Mouse (Mus musculus) liver, postnatal 0 days (tissue): ENCODE results near the gene Ciz1. TPM values are rescaled to one million over a fixed set of nuclear protein-coding genes. Genes with fewer than 3 reads are reported as not detected.

Experiments
- ATAC-seq: fragments of 200-750 bp; cut with Nextera tagmentation; 2 replicates; pipeline ENCODE4 v1.8.0; 2017; ENCODE audit warnings: mild to moderate bottlenecking, moderate library complexity
- DNase-seq: peaks from one replicate; pipeline ENCODE4 v3.0.0-alpha.2; 2016
- H3K27ac ChIP-seq: fragments of 300-500 bp; sonication (generic); 2 replicates; pipeline ENCODE4 v1.5.1; 2014; ENCODE audit warnings: antibody characterized with exemption, moderate library complexity, mild to moderate bottlenecking, low read depth
- H3K27me3 ChIP-seq: fragments of 300-500 bp; sonication (generic); 2 replicates; pipeline ENCODE4 v1.6.1; 2014; ENCODE audit warnings: low read length, control low read depth, mixed read lengths; ENCODE audit not compliant: insufficient read depth
- H3K36me3 ChIP-seq: fragments of 300-500 bp; sonication (generic); replicated peaks from 2 replicates; pipeline ENCODE4 v1.6.1; 2014; ENCODE audit warnings: mild to moderate bottlenecking, control low read depth, low read length, moderate library complexity, mixed read lengths; ENCODE audit not compliant: insufficient read depth
- H3K4me1 ChIP-seq: fragments of 300-500 bp; sonication (generic); 2 replicates; pipeline ENCODE4 v1.6.1; 2014; ENCODE audit warnings: antibody characterized with exemption, mild to moderate bottlenecking, control low read depth; ENCODE audit not compliant: insufficient read depth
- H3K4me2 ChIP-seq: fragments of 300-500 bp; sonication (generic); 2 replicates; pipeline ENCODE4 v1.6.1; 2014; ENCODE audit warnings: low read depth, mild to moderate bottlenecking, low read length, moderate library complexity, mixed read lengths
- H3K4me3 ChIP-seq: fragments of 300-500 bp; sonication (generic); 2 replicates; pipeline ENCODE4 v1.5.1; 2014; ENCODE audit warnings: low read depth, low read length
- H3K9ac ChIP-seq: fragments of 300-500 bp; sonication (generic); replicated peaks from 2 replicates; pipeline ENCODE4 v1.6.1; 2014; ENCODE audit warnings: mild to moderate bottlenecking, moderate library complexity
- H3K9me3 ChIP-seq: fragments of 300-500 bp; sonication (generic); 2 replicates; pipeline ENCODE4 v1.6.1; 2016; ENCODE audit warnings: mild to moderate bottlenecking, control low read depth, low read length, mixed read lengths
- CTCF ChIP-seq: sonication (generic); IDR thresholded peaks from 2 replicates; pipeline ENCODE4 v1.5.1; 2016; ENCODE audit warnings: antibody characterized with exemption, low read depth
- EP300 ChIP-seq: IDR thresholded peaks from 2 replicates; pipeline ENCODE4 v1.6.1; 2016; ENCODE audit warnings: antibody characterized with exemption, low read depth, mild to moderate bottlenecking
- WGBS: fragments of 180-500 bp; shearing (Covaris S2); extraction: QIAGEN DNeasy Blood & Tissue Kit; methylation state at CpG from one replicate; pipeline ENCODE4 v1.1.7; 2014; ENCODE audit not compliant: insufficient replicate concordance; 5-methylcytosine and 5-hydroxymethylcytosine counted together
- polyA plus RNA-seq: library from polyadenylated mRNA; unstranded; fragments of >200 nt; fragmentation: Nextera tagmentation; extraction: Ambion mirVana; gene quantifications from 2 replicates; pipeline ENCODE4 v1.2.1, GENCODE M21; 2015

Gene Ciz1
- polyA plus RNA-seq, 1 experiment from 2014 or later, result 9.0 TPM

DNA sequence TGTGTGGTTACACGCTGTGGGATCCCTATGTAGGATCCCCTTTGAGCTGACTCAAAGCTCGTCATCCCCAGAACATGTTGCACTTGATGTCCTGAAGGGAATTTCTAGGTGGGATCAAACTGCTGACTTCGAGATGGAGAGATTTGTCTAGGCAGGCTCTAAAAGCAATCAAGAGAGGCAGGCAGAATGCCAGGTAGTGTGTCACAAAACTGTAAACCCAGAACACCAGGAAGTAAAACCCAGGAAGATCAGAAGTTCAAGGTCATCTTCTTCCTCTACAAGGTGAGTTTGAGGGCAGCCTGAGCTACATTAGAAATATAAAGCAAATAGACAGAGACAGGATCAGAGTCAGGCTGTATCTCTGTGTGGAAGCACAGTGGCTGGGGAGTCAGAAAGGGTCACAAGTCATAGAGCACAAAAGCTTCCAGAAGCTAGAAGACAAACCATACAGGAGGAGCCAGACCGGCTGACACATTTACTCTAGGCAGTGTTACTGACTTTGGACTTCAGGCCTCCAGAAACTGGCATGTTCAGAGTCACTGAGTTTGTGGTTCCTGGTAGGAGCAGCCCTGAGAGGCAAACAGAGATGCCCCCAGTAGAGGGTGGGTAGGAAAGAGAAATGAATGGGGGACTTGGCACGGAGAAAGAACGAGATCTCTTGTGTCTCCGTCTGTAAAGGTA lies 55.2 kb downstream of the Ciz1 start:
- Histone ChIP-seq H3K27ac (peak overlapping the region; percentile 80), H3K27me3 (no peaks in the 10 kb centered on the region), H3K4me2 (0 out of 2 replicates have a peak overlapping the region, but pooled peaks have one; percentile 19), H3K9ac (no peak overlapping the region; the same call in 1 of the 2 replicates), H3K4me1 (no peaks in the 10 kb centered on the region), H3K9me3 (no peaks in the 10 kb centered on the region), H3K4me3 (no peak overlapping the region), H3K36me3 (0 out of 2 replicates have a peak, but pooled peaks cover 2% of the 10 kb centered on the region)
- ATAC-seq (no peak), DNase-seq (no peak)
- TF ChIP-seq EP300 (no peak), CTCF (no peak)
- 75% methylated on average over 7 of the region's 7 CpGs for WGBS

DNA sequence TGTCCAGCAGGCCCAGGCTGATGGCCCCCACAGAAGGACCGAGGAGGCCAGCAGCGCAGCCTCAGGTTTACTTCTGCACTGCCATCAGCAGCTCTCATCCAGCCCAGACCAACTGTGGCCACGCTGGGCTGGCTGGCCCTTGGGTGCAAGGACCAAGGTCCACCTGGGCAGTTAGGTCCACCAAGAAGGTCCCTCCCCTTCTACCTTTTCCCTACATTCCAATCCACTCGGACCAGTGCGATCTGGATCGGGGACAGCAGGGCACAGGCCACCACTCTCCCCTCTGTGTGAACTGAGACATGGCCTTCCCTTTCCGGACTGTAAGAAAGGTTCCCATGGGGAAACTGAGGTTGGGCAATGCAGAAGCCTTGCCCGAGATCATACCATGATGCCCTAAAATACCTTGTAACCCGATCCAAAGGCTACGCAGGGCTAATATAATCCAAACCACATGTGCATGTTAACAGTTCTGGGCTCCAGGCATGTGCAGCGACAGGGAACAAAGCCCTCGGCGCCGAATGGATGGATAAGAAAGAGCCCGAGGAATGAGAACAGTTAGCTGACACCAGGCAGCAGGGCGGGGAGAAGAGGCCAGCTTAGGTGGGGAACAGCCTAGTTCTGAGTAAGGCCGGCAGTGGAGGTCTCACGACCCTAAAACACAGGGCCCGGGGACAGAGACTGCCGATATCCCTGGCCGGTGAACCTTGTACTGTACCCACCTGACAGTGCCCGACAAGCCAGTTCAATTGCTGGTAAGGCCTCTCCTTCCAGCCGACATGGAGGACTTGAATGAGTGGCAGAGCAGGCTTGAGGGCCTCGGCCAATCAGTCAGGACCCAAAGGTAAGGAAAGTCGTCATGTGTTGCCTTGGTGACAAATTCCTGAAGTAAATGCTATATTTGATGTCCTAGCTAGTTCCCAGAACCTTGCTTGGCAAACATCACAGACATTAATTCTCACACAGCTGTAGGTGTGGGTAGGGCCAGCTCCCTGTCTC lies 56.6 kb downstream of the Ciz1 start:
- ATAC-seq, result peak; percentile 82
- TF ChIP-seq EP300 (peak; percentile 83), CTCF (no peak)
- H3K36me3 ChIP-seq, result no peaks in the 10 kb centered on the region
- H3K4me2 ChIP-seq, result 0 out of 2 replicates have a peak overlapping the region, but pooled peaks have one; percentile 29
- H3K4me1 ChIP-seq, result no peaks in the 10 kb centered on the region; the same call in 1 of the 2 replicates
- peak overlapping the region; percentile 98 for H3K27ac ChIP-seq
- no peaks in the 10 kb centered on the region for H3K9me3 ChIP-seq
- DNase-seq, result peak; percentile 70
- no peak overlapping the region for H3K4me3 ChIP-seq
- 65% methylated on average over 25 of the region's 25 CpGs for WGBS
- H3K27me3 ChIP-seq, result no peaks in the 10 kb centered on the region
- peak overlapping the region; percentile 34; the same call in 1 of the 2 replicates for H3K9ac ChIP-seq

- H3K4me3 ChIP-seq, result no peak overlapping the region
- ATAC-seq, result no peak
- TF ChIP-seq EP300 (no peak), CTCF (no peak)
- no peaks in the 10 kb centered on the region for H3K9me3 ChIP-seq
- H3K4me2 ChIP-seq, result no peak overlapping the region
- H3K9ac ChIP-seq, result no peak overlapping the region
- H3K36me3 ChIP-seq, result peaks cover 24% of the 10 kb centered on the region
- no peak overlapping the region for H3K27ac ChIP-seq
- no peaks in the 10 kb centered on the region; the same call in 1 of the 2 replicates for H3K4me1 ChIP-seq
- DNase-seq, result no peak
- H3K27me3 ChIP-seq, result no peaks in the 10 kb centered on the region
- 79% methylated on average over 7 of the region's 7 CpGs for WGBS
Observed at GRCm38 (mm10) chr2:32411407-32411806, 59.3 kb downstream of the Ciz1 start.

- ATAC-seq (peak; percentile 24), DNase-seq (no peak)
- no peaks in the 10 kb centered on the region for H3K27me3 ChIP-seq
- H3K4me2 ChIP-seq, result no peak overlapping the region
- no peak overlapping the region for H3K9ac ChIP-seq
- peaks cover 40% of the 10 kb centered on the region for H3K36me3 ChIP-seq
- peak overlapping the region; percentile 12; the same call in 1 of the 2 replicates for H3K27ac ChIP-seq
- no peaks in the 10 kb centered on the region for H3K9me3 ChIP-seq
- no peak for TF ChIP-seq CTCF
- no peak for TF ChIP-seq EP300
- WGBS, result 72% methylated on average over 6 of the region's 6 CpGs
- H3K4me3 ChIP-seq, result no peak overlapping the region
- H3K4me1 ChIP-seq, result no peaks in the 10 kb centered on the region; the same call in 1 of the 2 replicates
Observed at GRCm38 (mm10) chr2:32412742-32413531, 60.8 kb downstream of the Ciz1 start.

DNA sequence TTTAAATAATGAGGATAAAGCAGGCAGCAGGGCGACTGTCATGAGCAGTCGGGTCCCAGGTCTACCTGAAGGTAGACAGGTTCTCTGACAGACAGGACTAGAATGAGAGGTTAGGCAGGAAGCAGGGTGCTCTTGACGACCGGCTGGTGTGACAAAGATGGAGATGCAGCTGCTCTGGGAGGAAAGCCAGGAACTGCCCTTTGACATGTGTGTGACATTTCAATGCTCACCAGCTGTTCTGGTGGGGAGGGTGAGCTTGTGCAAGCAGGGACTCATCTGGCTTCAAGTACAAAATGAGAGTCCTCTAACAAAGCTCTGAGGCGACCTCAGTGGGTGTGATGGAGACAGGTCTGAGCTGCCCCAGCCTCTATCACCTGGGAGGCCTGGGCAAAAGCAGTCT lies 61.8 kb downstream of the Ciz1 start:
- 66% methylated on average over 5 of the region's 5 CpGs for WGBS
- no peaks in the 10 kb centered on the region; the same call in 1 of the 2 replicates for H3K4me1 ChIP-seq
- no peak overlapping the region for H3K9ac ChIP-seq
- peaks cover 49% of the 10 kb centered on the region for H3K36me3 ChIP-seq
- no peak for TF ChIP-seq EP300
- TF ChIP-seq CTCF, result no peak
- H3K4me2 ChIP-seq, result no peak overlapping the region
- no peak overlapping the region for H3K4me3 ChIP-seq
- peak; percentile 0; the same call in 1 of the 2 replicates for ATAC-seq
- H3K27me3 ChIP-seq, result no peaks in the 10 kb centered on the region
- DNase-seq, result no peak
- no peak overlapping the region; the same call in 1 of the 2 replicates for H3K27ac ChIP-seq
- no peaks in the 10 kb centered on the region for H3K9me3 ChIP-seq
